Comparison of ENCODE assay signal across 9 mouse cellular contexts in the genomic region with DNA sequence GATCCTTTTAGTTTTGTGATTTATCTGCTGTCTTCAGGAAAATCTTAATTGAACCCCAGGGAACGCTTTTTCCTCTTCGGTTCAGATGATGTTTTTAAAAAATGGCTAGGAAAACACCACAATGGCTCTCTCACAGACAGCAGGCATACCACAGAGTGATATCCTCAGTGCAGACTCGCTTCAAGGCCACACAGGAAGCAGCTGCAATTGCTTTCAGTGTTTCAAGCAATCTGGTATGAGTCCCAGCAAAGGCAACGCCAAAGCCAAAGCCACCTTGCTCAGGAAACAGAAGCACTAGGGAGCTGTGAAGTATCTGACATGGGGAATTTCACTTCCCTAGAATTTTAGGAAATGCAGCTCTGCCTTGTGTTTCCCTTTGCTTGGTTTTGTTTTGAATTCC. TPM values are rescaled to one million over a fixed set of nuclear protein-coding genes. Genes with fewer than 3 reads are reported as not detected.
A peak's percentile ranks its signal among the peaks of the same experiment; 100 is the strongest.
DNase-seq lines count a peak whose midpoint lies in the region; ATAC-seq and TF ChIP-seq lines count a peak whose summit lies in the region.
"Had no signal": no experiment of that assay in that cellular context is flagged by ENCODE, and none has a peak within 500 bp of the region (broad histone marks: within the 10 kb centered on the region; RNA-seq: fewer than 3 reads in every experiment).

No protein-coding gene starts in this region.

- no peak overlapping the region for H3K4me3 ChIP-seq in embryonic facial prominence, embryonic 12.5 days
- H3K4me3 ChIP-seq in hindbrain, embryonic 14.5 days (replicated peaks; ENCODE audit: low read length): no peak overlapping the region
- H3K4me3 ChIP-seq in lung, postnatal 0 days (ENCODE audit: low read depth, low read length): no peak overlapping the region

- no peaks in the 10 kb centered on the region for H3K27me3 ChIP-seq in embryonic facial prominence, embryonic 12.5 days
- H3K27me3 ChIP-seq in hindbrain, embryonic 14.5 days (ENCODE audit: control insufficient read depth, insufficient read depth, low read length): no peaks in the 10 kb centered on the region
- no peaks in the 10 kb centered on the region for H3K27me3 ChIP-seq in lung, postnatal 0 days (replicated peaks; ENCODE audit: insufficient read depth, low read length)
- H3K27me3 ChIP-seq: Patski had no signal

- no peak overlapping the region for H3K9ac ChIP-seq in embryonic facial prominence, embryonic 12.5 days
- no peak overlapping the region for H3K9ac ChIP-seq in hindbrain, embryonic 14.5 days
- H3K9ac ChIP-seq in lung, postnatal 0 days (replicated peaks; ENCODE audit: low read depth): no peak overlapping the region

- 34% methylated on average over 4 of the region's 4 CpGs for WGBS in embryonic facial prominence, embryonic 12.5 days
- WGBS in hindbrain, embryonic 14.5 days: 47% methylated on average over 4 of the region's 4 CpGs
- WGBS in lung, postnatal 0 days: 29% methylated on average over 4 of the region's 4 CpGs

- TF ChIP-seq CTCF in lung, postnatal 0 days (IDR thresholded peaks at IDR 0.05): no peak

- H3K36me3 ChIP-seq in embryonic facial prominence, embryonic 12.5 days: no peaks in the 10 kb centered on the region
- H3K36me3 ChIP-seq in hindbrain, embryonic 14.5 days (replicated peaks; ENCODE audit: control insufficient read depth, insufficient read depth): no peaks in the 10 kb centered on the region
- no peaks in the 10 kb centered on the region for H3K36me3 ChIP-seq in lung, postnatal 0 days (ENCODE audit: insufficient read depth, low read length)

- H3K4me1 ChIP-seq in embryonic facial prominence, embryonic 12.5 days: 0 out of 2 replicates have a peak, but pooled peaks cover 6% of the 10 kb centered on the region
- no peaks in the 10 kb centered on the region for H3K4me1 ChIP-seq in hindbrain, embryonic 14.5 days (replicated peaks; ENCODE audit: control insufficient read depth, insufficient read depth, low read length)
- H3K4me1 ChIP-seq in lung, postnatal 0 days (ENCODE audit: insufficient read depth, low read depth, low read length): no peaks in the 10 kb centered on the region

- TF ChIP-seq EP300 in lung, postnatal 0 days (IDR thresholded peaks at IDR 0.05): peak; percentile 34; the same call in 1 of the 2 replicates

- no peak overlapping the region for H3K4me2 ChIP-seq in embryonic facial prominence, embryonic 12.5 days (replicated peaks)
- H3K4me2 ChIP-seq in hindbrain, embryonic 14.5 days (replicated peaks): no peak overlapping the region
- H3K4me2 ChIP-seq in lung, postnatal 0 days (replicated peaks; ENCODE audit: low read depth, low read length): no peak overlapping the region

- H3K9me3 ChIP-seq in embryonic facial prominence, embryonic 12.5 days: no peaks in the 10 kb centered on the region
- H3K9me3 ChIP-seq in hindbrain, embryonic 14.5 days (ENCODE audit: control insufficient read depth, low read length): no peaks in the 10 kb centered on the region
- H3K9me3 ChIP-seq in lung, postnatal 0 days (ENCODE audit: low read length): no peaks in the 10 kb centered on the region

- H3K27ac ChIP-seq in embryonic facial prominence, embryonic 12.5 days: 0 out of 2 replicates have a peak overlapping the region, but pooled peaks have one; percentile 8
- H3K27ac ChIP-seq in hindbrain, embryonic 14.5 days: peak overlapping the region; percentile 62
- no peak overlapping the region for H3K27ac ChIP-seq in lung, postnatal 0 days (ENCODE audit: low read length)

- DNase-seq in layer of hippocampus, adult 9-11 months: peak; percentile 77
- no peak for DNase-seq in layer of hippocampus, postnatal 36 days
- DNase-seq in T-cell, adult 2 months (ENCODE audit: low spot score): peak; percentile 6
- no peak for DNase-seq in hindbrain, embryonic 14.5 days (ENCODE audit: low spot score)
- DNase-seq in lung, postnatal 0 days (ENCODE audit: low spot score): peak; percentile 43
- peak; percentile 36 to 52 for DNase-seq in thymus, postnatal 36 days
- DNase-seq in cerebellum, adult 18-20 months: no peak

- ATAC-seq in embryonic facial prominence, embryonic 12.5 days (ENCODE audit: insufficient number of reproducible peaks, insufficient read depth, low FRiP score, low TSS enrichment): no peak
- ATAC-seq in hindbrain, embryonic 14.5 days (ENCODE audit: low FRiP score): no peak
- ATAC-seq in lung, postnatal 0 days: peak; percentile 44
- ATAC-seq: Patski had no signal

RNA-seq across cellular contexts. Expression of a gene that starts 27.4 kb away (rescaled TPM):
- 10 to 100 TPM; 21.3 to 21.4 TPM for total RNA-seq in layer of hippocampus, postnatal 36 days (2021)
- polyA plus RNA-seq in embryonic facial prominence, embryonic 12.5 days (2016; fragmentation: Nextera tagmentation; extraction: Ambion mirVana): 7.9 and 8.4 TPM in 2 replicates
- 17.3 and 18.8 TPM in 2 replicates for polyA plus RNA-seq in hindbrain, embryonic 14.5 days (2014; fragmentation: Nextera tagmentation; extraction: Ambion mirVana)
- 3.7 and 4.6 TPM in 2 replicates for polyA plus RNA-seq in lung, postnatal 0 days (2015; fragmentation: Nextera tagmentation; extraction: Ambion mirVana)

Comparison
In these comparisons a context has a peak if more than half of its experiments do, and no peak if none do; other contexts are left out.
1. DNase-seq: peak in layer of hippocampus, adult 9-11 months (single experiment), T-cell, adult 2 months (single experiment), lung, postnatal 0 days (single experiment) and thymus, postnatal 36 days (2 of 2); none in layer of hippocampus, postnatal 36 days (0 of 2), hindbrain, embryonic 14.5 days (single experiment) and cerebellum, adult 18-20 months (0 of 2).